Mouse (Mus musculus) lung, adult 2 months (tissue): ENCODE measurements at regions not wholly inside any gene's neighbourhood (a gene's known extent, or its start where the extent isn't known, plus 50 kb on each side); places are given as distances from the start of the nearest gene placed in this dataset.

Experiments
- CTCF ChIP-seq: fragments of 200-500 bp; IDR thresholded peaks from 2 replicates; pipeline ENCODE4 v1.5.1; 2011; ENCODE audit warnings: mild to moderate bottlenecking, low read length, control low read depth; ENCODE audit not compliant: insufficient read depth
- POLR2A ChIP-seq: fragments of 200-500 bp; IDR thresholded peaks from 2 replicates; pipeline ENCODE4 v1.6.1; 2011; ENCODE audit warnings: low read depth, mild to moderate bottlenecking, control low read depth, low read length, borderline replicate concordance; ENCODE audit errors: extremely low read depth

- TF ChIP-seq CTCF, result no peak
- TF ChIP-seq POLR2A, result no peak
Measured at GRCm38 (mm10) chr13:101619154-101619553, 148.9 kb downstream of the Pik3r1 start.
